Mouse (Mus musculus) liver, adult 2 months (tissue): Measurements from ENCODE around the gene Phldb2.

Source experiments
- CTCF ChIP-seq: fragments of 200-500 bp; IDR thresholded peaks from 2 replicates; pipeline ENCODE4 v1.5.1; 2011; ENCODE audit warnings: low read depth, low read length, control low read depth
- POLR2A ChIP-seq: fragments of 200-500 bp; IDR thresholded peaks from 2 replicates; pipeline ENCODE4 v1.6.1; 2011; ENCODE audit warnings: low read length, control low read depth; ENCODE audit not compliant: insufficient read depth; ENCODE audit errors: extremely low read depth

DNA sequence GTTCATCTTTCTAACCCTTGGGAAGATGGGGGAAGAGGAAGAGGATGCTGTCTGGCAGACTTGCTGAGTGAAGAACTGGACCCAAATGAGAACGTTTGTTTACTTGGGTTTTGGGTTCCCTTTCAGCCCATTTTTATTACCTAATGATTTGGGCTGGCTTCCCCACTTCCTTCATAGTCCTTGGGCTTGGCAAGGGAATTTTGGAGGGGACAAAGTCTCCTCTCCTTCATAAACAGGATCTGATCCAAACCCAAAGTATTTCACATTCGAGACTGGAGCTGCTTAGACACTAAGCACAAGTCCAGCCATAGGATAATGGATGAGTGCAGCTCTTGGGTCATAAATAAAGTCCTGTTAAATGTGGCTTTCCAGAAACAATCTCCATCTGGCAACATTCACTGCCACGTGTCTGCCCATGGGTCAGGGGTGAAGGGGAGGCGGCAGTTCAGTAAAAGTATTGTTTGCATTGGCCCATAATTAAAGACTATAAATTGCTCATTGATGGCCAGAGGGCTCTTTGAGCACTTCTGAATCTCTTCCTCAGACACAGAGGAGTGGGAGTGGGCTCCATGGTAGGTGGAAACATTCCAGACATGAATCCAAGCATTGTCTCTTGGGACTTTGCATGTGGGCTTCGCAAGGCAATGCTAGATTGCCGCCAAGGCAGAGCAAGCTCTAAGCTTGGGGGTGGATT, 29.5 kb downstream of the Phldb2 start:
- no peak for TF ChIP-seq CTCF
- TF ChIP-seq POLR2A: no peak
